Mouse (Mus musculus): Measurements from ENCODE around the gene Hras. TPM values are rescaled to one million over a fixed set of nuclear protein-coding genes. Genes with fewer than 3 reads are reported as not detected.

Hras gene
- polyA plus RNA-seq, 1 experiment from 2014 or later: 98.1 TPM

- Histone ChIP-seq H3K4me1 (replicated peaks) (peaks cover 27% of the 10 kb centered on the region), H3K4me3 (replicated peaks) (peak overlapping the region; percentile 57), H3K27ac (peak overlapping the region; percentile 87), H3K4me2 (peak overlapping the region; percentile 91), H3K9me3 (no peaks in the 10 kb centered on the region), H3K36me3 (peaks cover 31% of the 10 kb centered on the region), H3K27me3 (no peaks in the 10 kb centered on the region), H3K9ac (replicated peaks) (peak overlapping the region; percentile 70)
- WGBS: 5% methylated on average over 44 of the region's 44 CpGs
- peak; percentile 97 for ATAC-seq (ENCODE audit: insufficient number of reproducible peaks, insufficient read depth, low FRiP score, low TSS enrichment, low read depth)
Measured at GRCm38 (mm10) chr7:141221249-141222125, 27.7 kb upstream of the Hras start.

- Histone ChIP-seq H3K27ac (0 out of 2 replicates have a peak overlapping the region, but pooled peaks have one; percentile 82), H3K9me3 (no peaks in the 10 kb centered on the region), H3K4me2 (peak overlapping the region; percentile 91), H3K4me3 (replicated peaks) (peak overlapping the region; percentile 57; the same call in 1 of the 2 replicates), H3K9ac (replicated peaks) (peak overlapping the region; percentile 70; the same call in 1 of the 2 replicates), H3K36me3 (peaks cover 31% of the 10 kb centered on the region), H3K4me1 (replicated peaks) (peaks cover 33% of the 10 kb centered on the region), H3K27me3 (no peaks in the 10 kb centered on the region)
- 81% methylated on average over 1 of the region's 1 CpGs for WGBS
- ATAC-seq (ENCODE audit: insufficient number of reproducible peaks, insufficient read depth, low FRiP score, low TSS enrichment, low read depth): no peak
Measured at GRCm38 (mm10) chr7:141220377-141220776, 26.6 kb upstream of the Hras start.

- peaks cover 31% of the 10 kb centered on the region for H3K36me3 ChIP-seq
- 85% methylated on average over 1 of the region's 1 CpGs for WGBS
- no peak overlapping the region for H3K9ac ChIP-seq (replicated peaks)
- no peaks in the 10 kb centered on the region for H3K9me3 ChIP-seq
- no peaks in the 10 kb centered on the region for H3K27me3 ChIP-seq
- H3K27ac ChIP-seq: no peak overlapping the region
- no peak for ATAC-seq (ENCODE audit: insufficient number of reproducible peaks, insufficient read depth, low FRiP score, low TSS enrichment, low read depth)
- no peak overlapping the region for H3K4me3 ChIP-seq (replicated peaks)
- H3K4me2 ChIP-seq: no peak overlapping the region
- peaks cover 39% of the 10 kb centered on the region for H3K4me1 ChIP-seq (replicated peaks)
Measured at GRCm38 (mm10) chr7:141219558-141220099, 25.8 kb upstream of the Hras start.

- 81% methylated on average over 5 of the region's 5 CpGs for WGBS
Measured at GRCm38 (mm10) chr7:141218557-141219133, 24.8 kb upstream of the Hras start.

GRCm38 (mm10) chr7:141218141-141218540 is 24.3 kb upstream of the Hras start:
- H3K4me1 ChIP-seq (replicated peaks): peaks cover 44% of the 10 kb centered on the region
- H3K9ac ChIP-seq (replicated peaks): no peak overlapping the region
- no peak for ATAC-seq (ENCODE audit: insufficient number of reproducible peaks, insufficient read depth, low FRiP score, low TSS enrichment, low read depth)

More at GRCm38 (mm10) chr7:141218557-141219133, 24.8 kb upstream of the Hras start:
- no peak overlapping the region for H3K4me2 ChIP-seq
- no peak for ATAC-seq (ENCODE audit: insufficient number of reproducible peaks, insufficient read depth, low FRiP score, low TSS enrichment, low read depth)
- H3K36me3 ChIP-seq: peaks cover 31% of the 10 kb centered on the region
- no peak overlapping the region for H3K27ac ChIP-seq
- H3K4me3 ChIP-seq (replicated peaks): no peak overlapping the region
- peaks cover 44% of the 10 kb centered on the region for H3K4me1 ChIP-seq (replicated peaks)
- H3K9me3 ChIP-seq: no peaks in the 10 kb centered on the region
- 0 out of 2 replicates have a peak overlapping the region, but pooled peaks have one; percentile 12 for H3K9ac ChIP-seq (replicated peaks)
- no peaks in the 10 kb centered on the region for H3K27me3 ChIP-seq

GRCm38 (mm10) chr7:141217343-141218013 is 23.7 kb upstream of the Hras start:
- Histone ChIP-seq H3K4me2 (no peak overlapping the region), H3K36me3 (peaks cover 31% of the 10 kb centered on the region), H3K27me3 (no peaks in the 10 kb centered on the region), H3K9me3 (no peaks in the 10 kb centered on the region), H3K4me3 (replicated peaks) (no peak overlapping the region), H3K27ac (0 out of 2 replicates have a peak overlapping the region, but pooled peaks have one; percentile 23), H3K4me1 (replicated peaks) (peaks cover 41% of the 10 kb centered on the region), H3K9ac (replicated peaks) (0 out of 2 replicates have a peak overlapping the region, but pooled peaks have one; percentile 34)
- ATAC-seq (ENCODE audit: insufficient number of reproducible peaks, insufficient read depth, low FRiP score, low TSS enrichment, low read depth): no peak
- 89% methylated on average over 17 of the region's 17 CpGs for WGBS

More at GRCm38 (mm10) chr7:141218141-141218540, 24.3 kb upstream of the Hras start:
- H3K4me3 ChIP-seq (replicated peaks): no peak overlapping the region
- H3K27me3 ChIP-seq: no peaks in the 10 kb centered on the region
- peaks cover 31% of the 10 kb centered on the region for H3K36me3 ChIP-seq
- H3K27ac ChIP-seq: no peak overlapping the region
- no peak overlapping the region for H3K4me2 ChIP-seq
- H3K9me3 ChIP-seq: no peaks in the 10 kb centered on the region
- WGBS: 85% methylated on average over 3 of the region's 3 CpGs

GRCm38 (mm10) chr7:141216894-141217293 is 23.1 kb upstream of the Hras start:
- H3K4me3 ChIP-seq (replicated peaks): peak overlapping the region; percentile 65

DNA sequence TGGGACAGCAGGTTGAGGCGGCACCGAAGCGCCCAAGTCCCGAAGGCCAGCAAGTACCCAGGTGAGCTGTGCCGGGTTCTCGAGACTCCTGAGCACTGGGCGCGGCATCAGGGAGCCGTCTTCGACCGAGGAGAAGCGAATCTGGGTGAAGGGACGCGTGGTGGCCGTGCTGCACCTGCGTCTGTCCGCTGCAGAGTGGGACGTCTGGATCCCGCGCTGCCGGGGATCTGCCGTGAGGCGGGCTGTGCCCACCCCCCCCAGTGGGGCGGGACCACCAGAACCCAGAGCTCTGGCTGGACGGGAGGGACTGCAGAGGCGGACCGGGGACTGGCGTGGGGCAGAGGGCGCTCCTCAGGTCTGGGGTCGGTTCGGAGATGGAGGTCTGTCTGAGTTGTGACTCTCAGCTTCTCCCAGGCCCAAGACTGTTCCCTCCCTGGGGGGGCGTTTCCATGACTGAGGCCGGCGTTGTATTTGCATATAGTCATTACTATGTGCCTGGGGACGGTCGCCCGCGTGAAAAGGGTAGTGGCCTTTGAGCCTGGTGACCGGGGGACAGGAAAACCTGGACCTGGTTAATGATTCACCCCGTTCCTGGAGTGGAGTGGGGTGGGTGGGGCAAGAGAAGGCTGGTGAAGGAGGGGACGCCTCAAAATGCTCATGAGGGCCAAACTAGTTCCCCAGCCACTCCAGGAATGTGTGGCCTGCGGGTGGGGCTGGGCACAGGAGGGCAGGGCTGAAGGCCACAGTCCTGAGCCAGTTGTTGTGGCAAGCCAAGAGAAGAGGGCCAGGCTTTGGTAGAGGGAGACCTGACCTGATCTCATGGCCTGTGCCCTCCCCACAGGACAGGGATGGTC is 22.3 kb upstream of the Hras start:
- ATAC-seq (ENCODE audit: insufficient number of reproducible peaks, insufficient read depth, low FRiP score, low TSS enrichment, low read depth): peak; percentile 61
- peaks cover 33% of the 10 kb centered on the region for H3K4me1 ChIP-seq (replicated peaks)
- H3K27ac ChIP-seq: peak overlapping the region; percentile 82
- H3K4me2 ChIP-seq: peak overlapping the region; percentile 89
- peak overlapping the region; percentile 65 for H3K4me3 ChIP-seq (replicated peaks)
- H3K9ac ChIP-seq (replicated peaks): peak overlapping the region; percentile 67
- no peaks in the 10 kb centered on the region for H3K9me3 ChIP-seq
- no peaks in the 10 kb centered on the region for H3K27me3 ChIP-seq
- peaks cover 31% of the 10 kb centered on the region for H3K36me3 ChIP-seq
- WGBS: under 1% methylated on average over 42 of the region's 42 CpGs

More at GRCm38 (mm10) chr7:141216894-141217293, 23.1 kb upstream of the Hras start:
- H3K4me1 ChIP-seq (replicated peaks): peaks cover 36% of the 10 kb centered on the region
- H3K9me3 ChIP-seq: no peaks in the 10 kb centered on the region
- no peak for ATAC-seq (ENCODE audit: insufficient number of reproducible peaks, insufficient read depth, low FRiP score, low TSS enrichment, low read depth)
- 91% methylated on average over 11 of the region's 11 CpGs for WGBS
- H3K4me2 ChIP-seq: peak overlapping the region; percentile 89
- H3K27ac ChIP-seq: peak overlapping the region; percentile 82; the same call in 1 of the 2 replicates
- H3K9ac ChIP-seq (replicated peaks): peak overlapping the region; percentile 34; the same call in 1 of the 2 replicates
- H3K27me3 ChIP-seq: no peaks in the 10 kb centered on the region
- peaks cover 31% of the 10 kb centered on the region for H3K36me3 ChIP-seq

GRCm38 (mm10) chr7:141215101-141215879 is 21.5 kb upstream of the Hras start, which contains the start of gene Rassf7:
Gene Rassf7, plus strand, starts transcription at chr7:141215860.
- peaks cover 34% of the 10 kb centered on the region for H3K36me3 ChIP-seq
- ATAC-seq (ENCODE audit: insufficient number of reproducible peaks, insufficient read depth, low FRiP score, low TSS enrichment, low read depth): peak; percentile 92
- H3K27me3 ChIP-seq: no peaks in the 10 kb centered on the region
- peak within 1 kb of the TSS; percentile 65 for H3K4me3 ChIP-seq (replicated peaks)
- peak within 1 kb of the TSS; percentile 89 for H3K4me2 ChIP-seq
- H3K9ac ChIP-seq (replicated peaks): peak within 1 kb of the TSS; percentile 74
- WGBS: under 1% methylated on average over 41 of the region's 41 CpGs
- H3K9me3 ChIP-seq: no peaks in the 10 kb centered on the region
- H3K27ac ChIP-seq: peak within 1 kb of the TSS; percentile 91
- peaks cover 27% of the 10 kb centered on the region for H3K4me1 ChIP-seq (replicated peaks)

Data from limb, embryonic 12.5 days (tissue).